Mouse (Mus musculus) gonadal fat pad, adult 2 months (tissue): ENCODE measurements around the gene Ripor3. TPM values are rescaled to one million over a fixed set of nuclear protein-coding genes. Genes with fewer than 3 reads are reported as not detected.

Source experiments
- DNase-seq: peaks from one replicate; pipeline ENCODE4 v3.0.0-alpha.2; 2012; ENCODE audit warnings: low read depth
- polyA plus RNA-seq: library from polyadenylated mRNA; depleted of rRNA; stranded (reverse); fragments of >200 nt; gene quantifications from 2 replicates; pipeline ENCODE4 v1.2.3, GENCODE M21; 2012

Gene Ripor3
- polyA plus RNA-seq, 1 experiment: 2.1 TPM

DNA sequence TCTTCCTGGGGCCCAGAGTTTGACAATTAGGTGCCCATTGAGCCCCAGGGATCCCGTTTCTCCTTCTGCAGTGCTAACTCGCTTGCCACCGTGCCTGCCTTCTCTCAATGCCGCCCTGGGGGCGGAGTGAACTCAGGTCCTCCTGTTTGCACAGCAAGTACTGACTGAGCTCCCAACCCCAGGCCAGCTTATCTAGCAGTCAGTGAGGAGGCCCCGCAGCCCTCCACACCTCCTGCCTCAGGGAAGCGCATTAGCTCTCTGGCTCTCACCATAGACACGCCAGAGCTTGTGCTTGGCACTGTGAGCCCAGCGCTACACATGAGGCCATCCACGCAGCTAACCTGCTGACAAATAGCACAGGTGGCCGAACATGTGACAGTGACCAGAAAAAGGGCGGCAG, 22.8 kb downstream of the Ripor3 start:
- DNase-seq: no peak

DNA sequence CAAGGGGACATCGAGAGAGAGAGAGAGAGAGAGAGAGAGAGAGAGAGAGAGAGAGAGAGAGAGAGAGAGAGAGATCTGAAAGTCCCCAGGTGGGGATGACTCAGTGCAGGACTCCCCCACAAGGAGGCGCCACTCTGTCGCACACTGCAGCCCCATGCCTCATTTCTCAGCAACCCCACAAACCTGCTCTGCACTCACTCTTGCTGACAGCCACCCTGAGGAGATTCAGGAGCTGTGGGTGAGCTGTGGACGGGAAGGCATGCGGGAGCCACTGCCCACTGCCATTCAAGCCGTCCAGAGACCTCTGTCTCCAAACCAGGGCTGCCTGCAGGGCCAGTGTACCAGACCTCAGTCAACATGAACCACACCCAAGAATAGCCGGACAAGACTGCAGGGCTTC, 23.7 kb downstream of the Ripor3 start:
- no peak for DNase-seq

DNA sequence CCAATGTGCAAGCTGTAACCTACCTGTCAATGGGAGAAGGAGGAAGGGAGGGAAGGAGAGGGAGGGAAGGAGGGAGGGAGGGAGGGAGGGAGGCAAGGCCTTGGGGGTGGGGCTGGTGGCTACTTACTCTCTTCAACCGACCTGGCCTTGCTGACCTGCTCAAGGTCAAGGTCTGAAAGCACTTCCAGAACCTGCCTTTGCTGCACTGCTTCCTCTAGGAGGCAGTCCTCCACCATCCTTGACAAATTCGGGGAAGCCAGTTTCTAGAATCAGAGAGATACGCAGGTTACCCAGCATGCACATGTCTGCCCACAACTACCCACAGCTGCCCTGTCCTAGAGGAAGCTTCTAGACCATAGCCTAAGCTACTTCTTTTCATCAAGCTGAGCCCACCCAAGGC, 25.5 kb downstream of the Ripor3 start:
- DNase-seq: no peak

DNA sequence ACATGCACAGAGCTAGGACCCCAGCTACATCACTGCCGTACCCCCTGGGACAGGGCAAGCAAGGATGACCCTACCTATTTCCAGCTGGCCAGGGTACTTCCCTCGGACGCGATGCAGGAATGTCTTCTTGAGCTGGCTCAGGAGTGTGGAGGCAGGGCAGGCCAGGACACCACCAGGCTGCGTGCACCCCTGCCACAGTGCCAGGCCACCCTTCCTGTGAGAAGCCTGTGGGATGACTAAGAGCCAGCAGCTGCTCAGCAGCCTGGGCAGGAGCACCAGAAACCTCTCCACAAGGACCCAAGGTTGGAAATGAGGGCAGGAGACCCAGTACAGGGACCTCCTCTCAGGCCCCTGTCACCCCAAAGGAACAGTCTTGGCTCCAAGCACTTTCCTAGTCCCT, 26.0 kb downstream of the Ripor3 start:
- DNase-seq: no peak

DNA sequence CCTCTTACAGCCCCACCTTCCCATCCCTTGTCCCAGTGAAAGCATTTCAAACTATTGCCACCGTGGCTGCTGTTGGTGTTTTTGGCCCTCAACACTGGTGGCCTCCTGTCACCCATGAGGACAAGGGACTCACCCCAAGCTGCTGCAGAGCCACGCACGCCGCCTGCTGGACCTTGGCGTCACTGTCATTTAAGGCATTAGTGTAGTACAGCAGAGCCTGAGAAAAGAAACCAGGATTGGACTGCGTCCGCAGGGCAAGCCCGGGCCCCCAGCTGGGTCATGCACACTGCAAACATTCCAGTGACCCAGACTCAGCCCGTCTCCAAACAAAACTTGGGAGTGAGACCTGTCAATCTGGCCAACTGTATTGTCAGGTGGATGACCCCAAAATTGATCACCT, 27.8 kb downstream of the Ripor3 start:
- DNase-seq: no peak

DNA sequence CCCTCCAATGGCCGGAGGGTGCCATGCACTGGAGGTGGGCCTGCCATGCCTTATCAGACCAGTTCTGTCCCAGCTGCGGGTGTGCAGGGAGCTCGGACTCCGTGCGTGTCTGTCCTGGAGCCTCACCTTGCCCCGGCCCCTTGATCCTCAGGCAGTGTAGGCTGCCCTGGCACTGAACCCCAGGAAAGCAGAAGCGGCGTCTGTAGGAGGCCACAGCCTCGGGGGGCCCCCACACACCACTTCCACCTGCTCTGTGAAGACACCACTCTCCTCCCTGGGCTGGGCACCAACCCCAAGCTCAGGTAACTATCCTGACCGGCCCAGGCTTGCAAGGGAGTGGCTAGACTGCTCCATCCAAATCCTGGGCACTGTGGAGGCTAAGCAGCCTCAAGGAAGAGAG, 30.0 kb downstream of the Ripor3 start:
- DNase-seq: no peak

DNA sequence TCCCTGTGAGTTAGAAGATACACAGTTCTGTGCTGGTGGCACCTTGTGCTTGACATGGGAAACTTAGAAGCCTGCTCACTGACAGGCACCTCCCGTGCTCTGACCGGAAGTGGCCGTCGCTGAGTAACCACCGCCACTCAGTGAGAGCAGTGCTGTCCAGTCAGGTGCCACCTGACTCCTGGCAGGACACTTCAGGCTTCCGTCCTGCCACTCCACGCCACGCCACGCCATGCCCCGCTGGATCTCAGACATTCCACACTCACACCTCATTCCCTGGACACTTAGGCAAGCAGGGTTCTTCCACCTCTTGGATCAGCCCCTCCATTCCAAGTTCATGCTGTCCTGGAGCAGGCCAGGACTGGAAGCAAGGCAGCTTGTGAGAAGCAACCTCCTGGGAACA, 32.1 kb downstream of the Ripor3 start:
- DNase-seq: no peak

DNA sequence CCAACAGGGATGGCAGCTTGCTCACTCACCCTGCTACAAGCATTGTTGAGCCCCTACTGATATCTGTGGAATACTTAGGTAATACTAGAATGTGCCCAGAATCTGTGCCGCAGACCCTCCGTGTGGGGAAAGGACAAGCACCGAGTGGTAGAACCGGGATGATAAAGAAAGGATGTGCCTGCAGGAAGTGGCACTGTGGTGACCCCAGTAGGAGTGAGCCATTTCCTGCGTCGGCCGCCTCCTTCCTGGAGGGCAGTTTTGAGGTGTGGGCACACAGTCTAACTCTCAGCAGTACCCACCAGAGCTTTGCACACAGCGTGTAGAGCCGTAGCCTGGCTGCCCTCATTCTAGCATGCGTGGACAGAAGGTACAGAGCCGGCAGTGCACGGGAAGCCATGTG, 34.7 kb downstream of the Ripor3 start:
- DNase-seq: no peak

DNA sequence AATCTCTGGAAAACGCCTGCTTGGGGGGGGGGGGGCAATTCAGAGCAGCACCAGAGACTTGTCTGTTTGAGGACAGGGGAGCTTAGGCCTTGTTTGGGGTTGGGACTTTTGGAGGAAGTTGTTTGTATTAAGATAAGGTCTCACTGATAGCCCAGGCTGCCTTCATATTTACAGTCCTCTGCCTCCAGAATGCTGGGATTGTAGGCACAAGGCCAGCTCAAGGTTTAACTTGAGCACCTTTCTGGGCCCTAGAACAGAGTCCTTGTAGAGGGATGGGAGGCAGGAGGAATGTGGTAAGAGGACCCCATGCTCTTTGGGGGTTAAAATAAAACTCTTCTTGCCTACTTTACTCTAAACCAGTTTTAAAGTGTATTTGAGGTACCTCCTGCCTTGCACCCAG, 37.6 kb downstream of the Ripor3 start:
- DNase-seq: no peak

DNA sequence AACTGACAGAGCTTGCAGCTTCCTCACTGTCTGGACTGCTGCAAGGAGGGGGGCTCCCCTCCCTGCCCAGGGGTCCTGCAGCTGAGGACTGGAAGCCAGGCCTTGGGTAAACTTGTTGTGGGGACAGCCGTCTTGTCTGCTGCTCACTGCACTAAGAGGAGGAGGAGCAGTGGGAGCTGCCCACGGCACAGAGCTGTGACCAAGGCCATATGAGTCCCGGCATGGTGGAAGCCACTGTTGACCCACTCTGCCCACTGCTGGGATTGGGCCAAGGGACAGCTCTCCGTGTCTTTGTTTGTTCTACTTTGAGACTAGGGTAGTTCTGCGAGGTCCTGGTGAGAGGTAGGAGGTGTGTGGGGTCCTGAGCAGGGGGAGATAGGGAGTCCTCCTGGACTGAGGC, 38.3 kb downstream of the Ripor3 start:
- DNase-seq: no peak

DNA sequence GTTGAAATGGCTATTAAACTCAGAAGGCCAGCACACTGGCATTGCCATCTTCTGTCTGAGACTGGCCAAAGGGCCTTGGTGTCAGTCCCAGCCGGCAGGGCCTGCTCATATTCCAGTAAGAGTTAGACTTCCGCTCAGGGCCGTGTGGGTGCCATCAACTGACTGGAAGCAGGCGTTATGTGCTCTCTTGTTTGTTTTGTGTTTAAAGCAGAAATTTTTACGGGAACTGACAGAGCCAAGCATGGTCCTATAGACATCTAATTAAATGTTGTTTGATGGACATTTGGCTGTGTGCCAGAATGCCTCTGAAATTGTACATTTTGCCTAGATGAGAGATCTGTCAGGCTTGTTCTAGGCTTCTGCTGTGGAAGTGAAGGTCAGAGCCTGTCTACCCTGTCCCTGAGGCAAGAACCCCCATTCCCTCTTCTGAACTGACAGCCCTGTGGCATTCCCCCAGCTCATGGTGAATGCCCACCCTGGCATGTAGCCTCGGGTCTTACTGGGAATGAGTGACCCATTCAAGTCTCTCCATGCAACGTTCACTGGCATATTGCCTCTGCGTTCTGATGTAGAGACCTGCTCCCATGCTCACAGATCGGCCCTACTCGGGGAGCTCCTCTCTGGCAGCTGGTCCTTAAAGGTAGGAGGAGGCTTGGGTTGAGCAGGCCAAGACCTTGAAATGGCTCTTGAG, 40.4 kb downstream of the Ripor3 start:
- no peak for DNase-seq

DNA sequence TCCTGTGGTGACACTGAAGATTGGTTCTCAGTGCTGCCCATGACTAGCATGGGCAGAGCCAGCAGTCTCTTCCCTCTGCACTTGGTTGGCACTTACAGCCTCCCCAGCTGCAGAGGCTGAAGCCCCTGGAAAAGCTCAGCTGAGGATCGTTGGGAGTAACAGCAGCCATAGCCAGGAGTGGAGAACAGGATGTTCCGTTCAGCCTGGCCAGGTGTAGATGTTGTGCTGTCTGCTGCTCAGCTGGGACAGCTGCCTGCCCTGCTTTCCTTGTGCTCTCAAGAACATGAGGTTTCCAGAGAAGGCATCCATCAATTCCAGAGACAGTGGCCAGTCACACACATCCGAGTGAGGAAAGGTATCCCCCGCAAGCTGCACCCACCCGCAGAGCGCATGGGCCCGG, 41.9 kb downstream of the Ripor3 start:
- DNase-seq: no peak

DNA sequence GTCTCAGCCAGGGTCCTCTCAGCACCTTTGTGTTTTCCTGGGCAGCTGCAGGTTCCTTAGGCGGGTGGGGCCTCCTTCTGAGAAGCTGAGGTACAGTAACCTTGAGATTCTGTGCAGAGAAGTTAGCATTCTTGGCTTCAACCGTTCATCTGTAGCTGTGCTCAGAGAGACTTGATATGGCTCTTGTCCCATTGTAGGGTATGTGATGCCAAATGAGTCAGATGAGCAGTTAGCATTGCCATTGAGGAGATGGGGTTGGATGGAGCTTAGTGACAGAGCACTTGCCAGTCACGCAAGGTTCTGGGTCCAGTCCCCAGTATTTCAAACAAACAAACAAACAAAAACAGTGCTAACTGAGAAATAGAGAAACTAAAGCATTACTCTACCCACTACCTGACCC, 44.5 kb downstream of the Ripor3 start:
- no peak for DNase-seq

DNA sequence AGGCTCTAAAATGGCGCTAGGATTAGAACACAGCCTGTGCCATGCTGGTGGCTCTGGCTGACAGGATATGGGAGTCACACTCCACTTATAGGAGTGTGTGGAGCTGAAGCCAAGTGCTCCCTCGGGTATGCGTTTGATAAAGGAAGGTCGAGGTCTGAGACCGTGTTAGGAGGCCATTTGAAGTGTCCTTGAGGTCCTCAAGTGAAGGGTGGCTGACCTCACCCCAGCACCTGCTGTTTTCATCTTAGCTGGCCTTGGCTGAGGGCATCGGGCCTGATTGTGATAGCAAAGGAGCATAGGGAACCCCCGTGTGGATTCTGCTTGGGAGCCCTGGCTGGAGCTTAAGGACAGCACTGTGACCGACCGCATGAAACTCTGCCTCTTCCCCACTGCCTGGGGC, 46.1 kb downstream of the Ripor3 start:
- no peak for DNase-seq

DNA sequence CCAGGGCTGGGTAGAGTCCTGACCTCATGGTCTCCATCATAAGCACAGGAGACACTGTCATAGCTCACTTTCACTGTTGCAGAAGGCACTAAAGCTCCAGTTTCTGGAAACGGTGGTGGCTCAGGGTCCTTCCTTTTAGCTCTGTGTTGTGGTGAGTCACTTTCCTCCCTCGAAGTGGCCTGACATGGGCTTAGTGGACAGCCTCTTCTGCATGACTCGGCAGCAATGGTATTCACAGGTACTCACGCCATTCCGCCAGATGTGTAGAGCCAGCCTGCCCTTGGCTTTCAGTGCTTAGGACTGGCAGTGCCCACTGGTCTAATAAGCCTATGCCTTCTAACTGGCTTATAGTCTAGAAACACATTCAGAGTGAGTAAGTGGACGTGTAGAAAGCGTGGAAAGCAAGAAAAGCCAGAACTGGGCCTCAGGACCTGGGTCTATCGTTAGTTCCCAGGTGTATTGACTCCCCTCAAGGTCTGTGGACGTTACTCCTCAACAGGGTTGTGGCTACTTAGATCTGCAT, 46.6 kb downstream of the Ripor3 start:
- DNase-seq: no peak

DNA sequence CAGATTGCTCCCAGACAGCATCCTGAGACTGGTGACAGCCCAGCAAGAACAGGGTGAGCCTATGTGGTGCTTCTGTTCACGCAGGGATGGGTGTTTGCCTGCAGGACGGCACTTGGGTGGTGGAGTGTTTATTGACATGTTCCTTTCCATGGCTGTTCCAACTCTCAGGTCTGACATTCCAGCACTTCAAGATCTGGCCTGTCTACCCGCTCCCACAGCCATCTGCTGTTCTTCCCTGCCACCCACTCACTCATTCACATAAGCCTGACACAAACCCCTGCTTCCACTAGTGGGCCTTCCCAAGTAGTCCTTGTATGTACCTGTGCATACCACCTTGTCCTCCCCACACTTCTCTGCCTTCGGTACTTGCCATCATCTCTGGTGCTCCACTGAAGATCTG, 47.2 kb downstream of the Ripor3 start:
- no peak for DNase-seq

DNA sequence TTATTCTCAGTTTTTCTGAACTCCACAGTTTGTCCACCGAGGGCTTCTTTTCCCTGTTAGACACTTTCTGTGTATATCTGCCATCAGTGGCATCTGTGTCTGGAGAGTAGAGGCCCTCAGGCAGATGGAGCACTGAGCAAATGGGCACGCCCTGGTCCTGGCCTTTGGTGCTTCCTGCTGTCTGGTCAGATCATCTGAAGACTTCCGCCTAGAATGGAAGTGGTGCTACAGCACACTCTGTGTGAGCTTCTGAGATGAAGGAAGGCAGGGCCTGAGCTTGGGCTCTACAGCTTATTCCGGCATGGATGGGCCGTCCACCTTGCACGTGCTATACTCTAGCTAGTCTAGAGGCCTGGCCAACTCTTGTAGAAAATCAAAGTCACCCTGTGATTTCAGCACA, 48.1 kb downstream of the Ripor3 start:
- DNase-seq: no peak

DNA sequence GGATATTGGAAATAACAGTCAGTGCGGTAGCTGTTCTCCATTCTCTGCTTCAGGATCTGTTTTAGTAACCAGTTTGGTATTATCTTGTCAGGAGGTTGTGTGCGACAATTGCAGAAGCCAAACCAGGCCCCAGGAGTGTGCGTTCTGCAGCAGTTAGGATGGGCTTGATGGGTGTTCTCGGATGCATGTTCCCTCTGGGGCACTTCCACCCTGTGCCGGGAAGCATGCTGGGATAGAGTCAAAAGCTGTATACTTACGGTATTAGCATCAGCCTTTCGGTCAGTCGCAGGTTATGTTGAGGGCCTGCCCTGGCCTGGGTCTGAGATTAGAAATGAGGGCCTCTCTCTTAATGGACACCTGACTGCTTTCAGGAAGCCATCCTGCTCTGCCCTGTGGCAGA, 49.8 kb downstream of the Ripor3 start:
- no peak for DNase-seq

DNA sequence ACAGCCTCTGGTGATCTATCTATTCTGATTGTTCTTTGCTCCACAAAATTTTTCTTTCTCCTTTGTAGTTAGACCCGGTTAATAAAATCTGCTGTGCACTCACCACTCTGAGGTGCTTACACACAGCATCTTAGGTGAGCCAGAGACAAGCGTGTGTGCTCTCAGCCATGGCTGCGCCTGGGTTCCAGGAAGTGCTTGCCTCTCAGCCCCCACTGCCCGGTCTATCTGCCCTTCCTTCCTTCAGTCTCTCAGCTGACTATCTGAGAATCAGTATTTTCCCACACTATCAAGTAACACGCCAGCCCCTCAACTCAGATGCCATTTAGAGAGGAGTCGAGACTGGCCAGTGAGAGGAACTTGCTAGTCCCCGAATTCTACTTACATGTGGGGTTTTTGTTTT, 50.4 kb downstream of the Ripor3 start:
- DNase-seq: no peak

DNA sequence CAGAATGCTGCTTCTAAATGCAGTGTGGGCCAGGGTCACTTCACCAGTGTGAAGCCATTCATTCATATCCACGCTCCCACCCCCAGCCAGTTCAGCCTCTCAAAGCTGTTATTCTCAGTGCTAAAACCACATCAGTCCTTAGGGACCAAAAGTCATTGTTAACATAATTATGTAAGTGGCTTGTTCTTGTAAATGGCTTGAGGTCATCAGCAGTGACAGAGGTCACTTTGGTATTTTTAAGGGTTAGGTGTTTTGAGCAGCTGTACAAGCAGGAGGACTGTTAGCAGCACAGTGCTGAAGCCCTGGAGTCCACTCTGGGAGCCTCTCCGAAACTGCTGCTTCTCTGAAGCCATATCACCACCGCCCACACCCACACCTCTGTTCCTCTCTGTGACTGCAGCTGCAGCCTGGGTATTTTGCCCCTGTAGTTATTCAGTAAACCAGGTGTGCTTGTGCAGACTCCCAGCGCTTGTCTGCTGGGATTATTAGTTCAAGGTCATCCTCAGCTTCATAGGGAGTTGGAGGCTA, 51.0 kb downstream of the Ripor3 start:
- DNase-seq: no peak

DNA sequence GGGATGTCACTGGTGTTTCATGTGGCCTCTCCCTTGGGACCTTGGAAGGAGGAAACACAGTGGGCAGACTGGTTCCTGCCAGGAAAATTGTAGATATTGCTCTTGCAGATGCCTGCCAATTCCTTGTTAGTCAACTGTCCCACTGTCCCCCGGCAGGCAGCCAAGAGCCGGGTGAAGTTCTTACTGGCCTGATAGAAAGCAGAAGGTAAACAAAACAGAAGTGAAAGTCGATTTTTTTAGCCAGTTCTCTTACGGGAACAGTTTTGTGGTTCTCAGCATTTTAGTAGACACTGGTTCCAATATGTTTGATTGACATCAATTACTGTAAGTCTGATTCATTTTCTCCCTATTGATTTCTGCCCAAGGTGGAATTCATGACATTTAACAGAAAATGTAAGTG, 51.6 kb downstream of the Ripor3 start:
- no peak for DNase-seq

DNA sequence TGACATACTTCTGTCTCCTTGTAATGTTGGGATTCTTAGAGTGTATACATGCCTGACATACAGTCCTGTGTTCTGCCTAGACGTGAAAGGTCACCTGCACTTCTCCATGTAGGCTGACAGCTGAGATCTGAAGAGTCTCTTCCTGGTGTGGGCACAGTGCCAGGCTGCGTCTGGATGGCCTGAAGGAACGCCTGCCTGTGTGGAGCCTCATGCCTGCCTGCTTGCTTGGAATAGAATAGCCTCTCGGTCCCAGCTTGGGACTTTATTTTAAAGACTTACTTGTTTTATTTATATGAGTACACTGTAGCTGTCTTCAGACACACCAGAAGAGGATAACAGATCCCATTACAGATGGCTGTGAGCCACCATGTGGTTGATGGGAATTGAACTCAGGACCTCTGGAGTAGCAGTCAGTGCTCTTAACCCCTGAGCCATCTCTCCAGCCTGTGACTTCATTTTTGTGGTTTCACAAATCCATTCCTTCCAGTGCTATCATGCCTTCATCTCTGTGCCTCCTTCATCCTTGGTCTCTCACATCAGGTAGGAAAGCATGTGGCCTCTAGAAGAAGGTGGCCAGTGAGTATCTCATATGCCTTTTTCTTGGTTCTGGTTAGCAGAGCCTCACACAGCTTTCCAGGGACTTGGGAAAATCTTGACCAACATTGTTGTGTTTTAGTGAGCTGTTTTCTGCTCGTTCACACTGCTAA, 52.2 kb downstream of the Ripor3 start:
- DNase-seq: no peak

DNA sequence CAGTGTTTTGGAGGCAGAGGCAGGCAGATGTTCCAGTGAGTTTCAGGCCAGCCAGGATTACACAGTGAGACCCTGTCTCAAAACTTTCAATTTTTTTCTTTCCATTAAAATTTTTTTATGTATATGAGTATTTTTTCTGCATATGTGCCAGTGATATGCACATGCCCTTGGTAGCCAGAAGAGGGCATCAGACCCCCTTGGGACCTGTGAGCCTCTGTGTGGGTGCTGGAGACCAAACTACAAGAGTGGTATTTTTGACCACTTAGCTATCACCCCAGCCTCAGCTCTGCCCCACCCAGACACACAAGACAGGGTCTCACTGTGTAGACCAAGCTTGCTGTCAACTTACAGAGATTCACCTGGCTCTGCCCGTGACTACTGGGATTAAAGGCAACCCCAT, 52.9 kb downstream of the Ripor3 start:
- DNase-seq: no peak
